Mouse (Mus musculus) left cerebral cortex, adult 2 months (tissue): ENCODE data around the gene Cux1. TPM values are rescaled to one million over a fixed set of nuclear protein-coding genes. Genes with fewer than 3 reads are reported as not detected.

Experiments
- DNase-seq, 2 experiments: peaks; one replicate each; pipeline ENCODE4 v3.0.0; 2021 to 2022; ENCODE audit warnings: low spot score in 2 of 2, mixed read lengths in 1 of 2; ENCODE audit errors: extremely low spot score in 1 of 2
- H3K27ac ChIP-seq: fragments of 200-600 bp; 2 replicates; pipeline ENCODE4 v1.8.1; 2022
- H3K4me3 ChIP-seq: fragments of 200-600 bp; 2 replicates; pipeline ENCODE4 v1.8.1; 2022
- CTCF ChIP-seq: fragments of 200-600 bp; IDR thresholded peaks from 2 replicates; pipeline ENCODE4 v1.8.1; 2022; ENCODE audit warnings: antibody characterized with exemption, mild to moderate bottlenecking, moderate library complexity
- intact Hi-C: fragments of 180-260 bp; cut with DNase I; formaldehyde crosslinking; loops from one replicate; pipeline ENCODE4 v1.15.1; 2025
- total RNA-seq, 2 experiments: library from RNA; stranded (reverse); gene quantifications; 2 replicates each; pipeline ENCODE4 v1.2.3; 2021

Gene Cux1
- total RNA-seq, 2 experiments from 2014 or later, result 107 to 117 TPM

GRCm38 (mm10) chr5:136300880-136301279 is 266.4 kb downstream of the Cux1 start:
- Histone ChIP-seq H3K4me3 (no peak overlapping the region), H3K27ac (no peak overlapping the region)
- intact Hi-C loops, result no loop called here
- no peak for DNase-seq
- TF ChIP-seq CTCF, result no peak

- no peak for DNase-seq
- intact Hi-C loops, result no loop called here
- no peak for TF ChIP-seq CTCF
Observed at GRCm38 (mm10) chr5:136297691-136298090, 269.6 kb downstream of the Cux1 start.

GRCm38 (mm10) chr5:136296911-136297310 is 270.4 kb downstream of the Cux1 start:
- H3K27ac ChIP-seq, result peak overlapping the region; percentile 12; the same call in 1 of the 2 replicates
- no peak for TF ChIP-seq CTCF
- no peak for DNase-seq
- H3K4me3 ChIP-seq, result no peak overlapping the region
- intact Hi-C loops, result no loop called here

More at GRCm38 (mm10) chr5:136297691-136298090, 269.6 kb downstream of the Cux1 start:
- peak overlapping the region; percentile 42; the same call in 1 of the 2 replicates for H3K27ac ChIP-seq
- no peak overlapping the region for H3K4me3 ChIP-seq

GRCm38 (mm10) chr5:136292971-136293418 is 274.3 kb downstream of the Cux1 start:
- no peak for TF ChIP-seq CTCF
- intact Hi-C loops, result no loop called here
- no peak overlapping the region for H3K4me3 ChIP-seq
- no peak for DNase-seq
- no peak overlapping the region; the same call in 1 of the 2 replicates for H3K27ac ChIP-seq

DNA sequence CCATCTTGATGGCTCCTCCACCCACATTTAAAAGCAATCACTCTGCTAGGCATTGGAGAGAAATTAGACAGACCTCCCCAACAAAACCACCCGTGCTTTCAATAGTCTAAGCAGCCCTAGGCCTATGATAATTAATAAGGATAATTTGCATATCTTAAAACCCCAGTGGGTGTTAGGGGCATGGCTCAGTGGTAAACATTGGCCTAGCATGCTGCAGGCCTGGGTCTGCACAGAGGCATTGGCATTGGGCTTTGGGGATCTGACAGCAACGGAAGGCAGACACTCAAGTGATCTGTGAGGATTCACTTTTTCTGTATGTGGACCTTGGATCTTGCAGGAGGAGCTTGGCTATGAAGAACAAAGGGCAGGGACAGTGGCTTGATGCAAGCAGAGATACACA is 274.9 kb downstream of the Cux1 start:
- Histone ChIP-seq H3K27ac (no peak overlapping the region), H3K4me3 (no peak overlapping the region)
- TF ChIP-seq CTCF, result no peak
- intact Hi-C loops, result no loop called here
- no peak for DNase-seq

GRCm38 (mm10) chr5:136291562-136291961 is 275.7 kb downstream of the Cux1 start:
- no peak for DNase-seq
- H3K27ac ChIP-seq, result no peak overlapping the region
- intact Hi-C loops, result no loop called here
- no peak for TF ChIP-seq CTCF
- no peak overlapping the region for H3K4me3 ChIP-seq

DNA sequence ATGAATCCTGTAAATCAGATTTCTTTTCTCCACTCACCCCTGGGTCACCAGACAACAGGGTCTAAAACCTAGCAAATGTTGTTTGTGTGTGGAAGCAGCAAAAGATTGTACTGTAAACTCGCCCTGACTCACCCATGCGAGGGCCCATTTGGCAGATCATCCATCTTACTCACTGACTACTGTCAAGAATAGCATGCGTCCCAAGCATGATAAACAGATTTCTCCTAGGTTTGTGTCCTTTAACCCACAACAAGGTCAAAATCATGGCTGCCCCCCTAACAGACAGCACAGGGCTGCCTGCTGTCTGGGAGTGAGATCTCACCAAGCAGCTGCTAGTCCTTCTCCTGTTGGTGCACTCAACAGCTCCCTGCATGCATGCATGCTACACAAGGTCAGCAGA is 277.5 kb downstream of the Cux1 start:
- no peak for DNase-seq
- Histone ChIP-seq H3K27ac (no peak overlapping the region), H3K4me3 (no peak overlapping the region)
- TF ChIP-seq CTCF, result no peak
- intact Hi-C loops, result no loop called here

GRCm38 (mm10) chr5:136288351-136289081 is 278.8 kb downstream of the Cux1 start:
- DNase-seq, result no peak
- Histone ChIP-seq H3K27ac (no peak overlapping the region), H3K4me3 (no peak overlapping the region)
- TF ChIP-seq CTCF, result no peak
- intact Hi-C loops, result no loop called here

DNA sequence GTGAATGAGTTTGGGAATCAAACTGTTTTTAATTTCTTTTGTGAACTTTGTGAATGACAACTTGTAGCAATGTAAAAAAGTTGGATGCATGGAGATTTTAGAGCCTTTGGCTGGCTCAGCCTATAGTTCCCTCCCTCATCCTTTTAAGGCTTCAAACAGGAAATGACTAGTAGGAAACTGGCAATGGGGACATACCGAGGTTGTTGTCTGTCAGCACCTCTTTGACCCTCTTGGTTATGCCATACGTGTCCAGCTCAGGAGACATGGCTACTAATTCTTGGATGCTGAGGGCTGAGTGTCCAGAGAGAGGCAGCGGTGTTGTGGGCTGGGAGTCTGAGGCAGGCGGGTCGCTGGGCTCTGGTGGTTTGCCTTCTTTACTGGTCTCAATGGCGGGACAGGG is 280.7 kb downstream of the Cux1 start:
- no peak for DNase-seq
- TF ChIP-seq CTCF, result no peak
- Histone ChIP-seq H3K27ac (no peak overlapping the region), H3K4me3 (no peak overlapping the region)
- intact Hi-C loops, result no loop called here

DNA sequence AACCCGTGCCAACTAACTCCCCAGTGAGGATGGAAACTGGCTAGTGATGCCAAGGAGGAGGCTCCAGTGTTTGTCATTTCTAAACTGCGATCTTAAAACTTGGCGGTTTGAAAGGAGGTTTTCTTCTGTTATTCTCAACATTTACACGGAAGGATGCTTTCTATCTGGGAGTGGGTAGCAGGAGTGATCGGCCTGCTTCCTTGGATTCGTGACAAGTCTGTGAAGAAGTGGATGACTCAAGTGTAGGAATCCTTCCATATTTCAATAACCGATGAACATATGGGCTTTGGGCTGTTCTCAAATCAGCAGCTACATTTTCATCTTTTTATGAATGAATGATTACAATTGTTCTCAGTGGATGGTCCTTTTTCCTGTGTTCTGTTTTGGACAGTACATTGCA is 282.2 kb downstream of the Cux1 start:
- intact Hi-C loops, result no loop called here

DNA sequence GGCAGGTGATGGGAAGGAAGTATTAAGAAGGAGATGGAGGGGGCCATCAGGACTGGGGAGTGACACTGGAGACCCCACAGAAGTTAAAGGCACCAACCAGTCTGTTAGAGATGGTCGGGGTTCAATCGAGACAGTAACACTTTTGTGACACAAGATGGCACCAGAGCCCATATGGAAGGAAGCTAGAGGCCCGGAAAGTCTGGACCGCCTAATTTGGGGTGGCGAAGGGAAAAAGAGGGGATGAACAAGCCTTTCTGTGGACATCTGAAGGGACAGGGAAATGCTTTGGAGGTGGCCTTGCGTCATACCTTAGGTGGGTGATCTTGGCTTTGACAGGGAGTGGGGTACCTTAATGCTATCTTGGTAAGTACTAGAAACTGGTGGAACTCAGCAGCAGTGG is 285.9 kb downstream of the Cux1 start:
- intact Hi-C loops, result loop anchor here (1.0 to 5.0 kb wide), 5 partner anchors 286 to 476 kb away; partner anchors contain the start of gene Cux1
- peak; percentile 74 for TF ChIP-seq CTCF
- no peak overlapping the region for H3K4me3 ChIP-seq
- peak in 1 of 2 experiments; percentile 45 for DNase-seq
- no peak overlapping the region for H3K27ac ChIP-seq

More for the DNA sequence above, 282.2 kb downstream of the Cux1 start:
- no peak for TF ChIP-seq CTCF
- DNase-seq, result no peak
- H3K4me3 ChIP-seq, result no peak overlapping the region
- no peak overlapping the region for H3K27ac ChIP-seq

GRCm38 (mm10) chr5:136274739-136275138 is 292.6 kb downstream of the Cux1 start:
- no peak for TF ChIP-seq CTCF
- intact Hi-C loops, result no loop called here

GRCm38 (mm10) chr5:136269937-136270336 is 297.4 kb downstream of the Cux1 start:
- Histone ChIP-seq H3K27ac (no peak overlapping the region), H3K4me3 (no peak overlapping the region)
- no peak for TF ChIP-seq CTCF
- intact Hi-C loops, result no loop called here
- DNase-seq, result no peak

More at GRCm38 (mm10) chr5:136274739-136275138, 292.6 kb downstream of the Cux1 start:
- no peak for DNase-seq
- no peak overlapping the region for H3K4me3 ChIP-seq
- H3K27ac ChIP-seq, result no peak overlapping the region
